Mouse (Mus musculus) hindbrain, embryonic 14.5 days (tissue): ENCODE results near the gene Nabp1. TPM values are rescaled to one million over a fixed set of nuclear protein-coding genes. Genes with fewer than 3 reads are reported as not detected.
A peak's percentile ranks its signal among the peaks of the same experiment; 100 is the strongest.

Source experiments
- ATAC-seq: fragments of 200-750 bp; cut with Nextera tagmentation; 2 replicates; pipeline ENCODE4 v1.8.0; 2017; ENCODE audit warnings: moderate number of reproducible peaks, mild to moderate bottlenecking, moderate TSS enrichment, moderate library complexity; ENCODE audit not compliant: low FRiP score
- DNase-seq: peaks from one replicate; pipeline ENCODE4 v3.0.0-alpha.2; 2015; ENCODE audit warnings: low spot score
- H3K27ac ChIP-seq: fragments of 300-500 bp; sonication (generic); 2 replicates; pipeline ENCODE4 v1.5.1; 2014; ENCODE audit warnings: mild to moderate bottlenecking, moderate library complexity
- H3K27me3 ChIP-seq: fragments of 300-500 bp; sonication (generic); 2 replicates; pipeline ENCODE4 v1.6.1; 2014; ENCODE audit warnings: mild to moderate bottlenecking, low read length, mixed read lengths; ENCODE audit not compliant: control insufficient read depth, insufficient read depth
- H3K36me3 ChIP-seq: fragments of 300-500 bp; sonication (generic); replicated peaks from 2 replicates; pipeline ENCODE4 v1.6.1; 2014; ENCODE audit not compliant: control insufficient read depth, insufficient read depth
- H3K4me1 ChIP-seq: fragments of 300-500 bp; sonication (generic); replicated peaks from 2 replicates; pipeline ENCODE4 v1.6.1; 2014; ENCODE audit warnings: antibody characterized with exemption, low read length, mixed read lengths; ENCODE audit not compliant: control insufficient read depth, insufficient read depth
- H3K4me2 ChIP-seq: fragments of 300-500 bp; sonication (generic); replicated peaks from 2 replicates; pipeline ENCODE4 v1.6.1; 2014; ENCODE audit warnings: mild to moderate bottlenecking, moderate library complexity
- H3K4me3 ChIP-seq: fragments of 300-500 bp; sonication (generic); replicated peaks from 2 replicates; pipeline ENCODE4 v1.5.1; 2014; ENCODE audit warnings: mild to moderate bottlenecking, low read length
- H3K9ac ChIP-seq: fragments of 300-500 bp; sonication (generic); 2 replicates; pipeline ENCODE4 v1.6.1; 2014
- H3K9me3 ChIP-seq: fragments of 300-500 bp; sonication (generic); 2 replicates; pipeline ENCODE4 v1.6.1; 2016; ENCODE audit warnings: low read length; ENCODE audit not compliant: control insufficient read depth
- WGBS: fragments of 180-500 bp; shearing (Covaris S2); extraction: QIAGEN DNeasy Blood & Tissue Kit; methylation state at CpG from one replicate; pipeline ENCODE4 v1.1.7; 2014; 5-methylcytosine and 5-hydroxymethylcytosine counted together
- polyA plus RNA-seq: library from polyadenylated mRNA; unstranded; fragments of >200 nt; fragmentation: Nextera tagmentation; extraction: Ambion mirVana; gene quantifications from 2 replicates; pipeline ENCODE4 v1.2.1, GENCODE M21; 2014

The Nabp1 gene
- polyA plus RNA-seq, 1 experiment from 2014 or later, result 9.0 TPM

DNA sequence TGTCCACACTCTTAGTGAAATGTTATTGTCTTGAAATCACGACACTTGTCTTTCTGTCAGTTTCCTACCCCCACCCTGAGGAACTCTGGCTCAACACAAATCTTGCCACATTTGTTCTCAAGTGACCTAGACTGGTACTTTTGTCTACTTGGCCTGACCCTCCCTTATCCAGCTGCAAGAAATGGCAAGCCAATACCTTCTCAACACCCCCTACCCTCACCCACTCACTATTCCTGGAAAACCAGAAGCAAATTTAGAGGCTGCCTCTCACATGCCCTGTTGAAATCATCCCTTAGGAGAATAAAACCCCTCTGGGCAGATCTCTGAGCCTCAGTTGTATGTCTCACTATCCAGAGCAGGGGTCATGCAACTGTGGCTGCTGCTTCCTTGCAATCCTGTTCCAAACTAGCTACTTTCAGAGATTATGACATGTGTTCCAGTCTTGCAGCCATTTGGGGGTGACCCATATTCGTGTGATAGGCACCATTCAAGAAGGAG, 20.4 kb upstream of the Nabp1 start:
- ATAC-seq (no peak), DNase-seq (no peak)
- Histone ChIP-seq H3K27me3 (no peaks in the 10 kb centered on the region), H3K4me3 (no peak overlapping the region), H3K4me2 (no peak overlapping the region), H3K4me1 (no peaks in the 10 kb centered on the region), H3K27ac (no peak overlapping the region), H3K36me3 (no peaks in the 10 kb centered on the region), H3K9ac (no peak overlapping the region), H3K9me3 (no peaks in the 10 kb centered on the region)
- WGBS, result 69% methylated on average over 2 of the region's 2 CpGs

DNA sequence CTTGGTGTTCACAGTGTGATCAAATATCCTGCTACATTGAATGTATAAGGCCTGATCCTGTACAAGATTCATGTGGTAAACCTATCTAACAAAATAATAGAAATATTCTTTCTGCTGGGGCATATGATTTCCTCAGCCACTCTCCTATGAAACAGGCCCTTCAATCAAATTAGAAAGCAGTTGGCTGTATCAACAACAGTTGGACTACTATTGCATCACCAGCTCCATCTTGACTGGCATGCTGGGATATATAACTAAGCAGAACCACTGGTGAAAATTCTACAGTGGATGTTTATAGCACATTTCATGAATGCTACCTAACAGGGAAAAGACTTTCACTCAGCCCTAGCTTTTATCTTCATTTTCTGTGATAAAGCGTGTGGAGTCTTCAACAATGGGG, 17.9 kb upstream of the Nabp1 start:
- H3K4me3 ChIP-seq, result no peak overlapping the region
- H3K4me1 ChIP-seq, result no peaks in the 10 kb centered on the region
- no peaks in the 10 kb centered on the region for H3K27me3 ChIP-seq
- H3K4me2 ChIP-seq, result no peak overlapping the region
- no peak overlapping the region for H3K9ac ChIP-seq
- ATAC-seq (no peak), DNase-seq (no peak)
- H3K9me3 ChIP-seq, result no peaks in the 10 kb centered on the region
- WGBS, result 97% methylated on average over 1 of the region's 1 CpGs
- no peaks in the 10 kb centered on the region for H3K36me3 ChIP-seq
- H3K27ac ChIP-seq, result no peak overlapping the region

DNA sequence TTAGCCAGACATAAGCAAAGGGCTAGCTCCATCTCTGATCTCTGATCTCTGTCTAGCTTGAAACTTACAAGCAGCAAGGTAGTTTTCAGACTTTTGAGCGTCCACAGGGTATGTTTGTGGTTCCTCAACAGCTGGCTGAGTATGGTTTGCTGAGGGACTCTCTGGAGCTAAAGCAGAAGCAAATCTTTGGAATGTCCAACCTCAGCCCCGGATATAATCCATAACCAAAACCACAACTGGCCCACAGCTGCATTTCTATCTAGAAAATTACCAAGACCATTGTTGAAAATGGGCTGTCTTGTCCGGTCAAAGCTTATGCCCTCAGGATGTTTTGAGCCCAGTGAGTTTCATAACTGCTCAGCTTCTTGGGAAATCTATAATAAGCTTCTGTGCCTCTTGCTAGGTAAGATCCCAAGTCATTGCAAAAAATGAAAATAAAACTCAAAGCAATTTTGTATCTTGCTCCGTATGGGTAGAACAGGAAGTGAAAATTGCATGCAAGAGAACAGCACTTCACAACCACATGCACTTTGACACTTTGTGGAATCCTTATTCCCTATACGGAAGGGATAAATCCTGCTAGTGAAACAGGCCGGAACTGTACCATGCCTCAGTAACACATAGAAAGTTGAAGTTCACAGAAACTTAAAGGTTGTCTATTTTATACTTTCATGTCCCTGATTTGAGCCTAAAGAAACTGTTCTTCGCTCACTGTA, 15.5 kb upstream of the Nabp1 start:
- DNase-seq, result no peak
- Histone ChIP-seq H3K9ac (no peak overlapping the region), H3K4me1 (no peaks in the 10 kb centered on the region), H3K4me2 (no peak overlapping the region), H3K4me3 (no peak overlapping the region), H3K9me3 (no peaks in the 10 kb centered on the region), H3K27me3 (no peaks in the 10 kb centered on the region), H3K36me3 (no peaks in the 10 kb centered on the region), H3K27ac (no peak overlapping the region)
- no peak for ATAC-seq
- 89% methylated on average over 7 of the region's 7 CpGs for WGBS

DNA sequence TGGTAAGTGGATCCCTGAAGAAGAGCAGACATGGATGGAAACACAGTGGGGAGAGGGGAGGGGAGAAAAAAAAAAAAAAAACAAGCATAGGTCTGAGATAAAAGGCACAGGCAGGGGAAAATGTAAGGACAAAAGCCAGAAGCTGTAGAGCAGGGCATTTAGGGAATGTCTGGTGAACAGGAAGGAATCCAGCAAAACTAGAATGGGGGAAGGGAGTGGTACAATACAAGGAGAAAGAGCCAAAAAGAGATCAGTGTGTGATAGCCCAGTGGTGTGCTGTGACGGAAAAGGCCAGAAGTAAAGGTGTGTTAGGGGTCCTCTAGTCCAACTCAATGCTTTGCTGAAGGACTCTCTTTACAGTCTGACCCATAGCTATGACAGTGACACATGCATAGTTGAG, 8.1 kb upstream of the Nabp1 start:
- no peak overlapping the region for H3K9ac ChIP-seq
- WGBS, result 90% methylated on average over 1 of the region's 1 CpGs
- ATAC-seq, result no peak

DNA sequence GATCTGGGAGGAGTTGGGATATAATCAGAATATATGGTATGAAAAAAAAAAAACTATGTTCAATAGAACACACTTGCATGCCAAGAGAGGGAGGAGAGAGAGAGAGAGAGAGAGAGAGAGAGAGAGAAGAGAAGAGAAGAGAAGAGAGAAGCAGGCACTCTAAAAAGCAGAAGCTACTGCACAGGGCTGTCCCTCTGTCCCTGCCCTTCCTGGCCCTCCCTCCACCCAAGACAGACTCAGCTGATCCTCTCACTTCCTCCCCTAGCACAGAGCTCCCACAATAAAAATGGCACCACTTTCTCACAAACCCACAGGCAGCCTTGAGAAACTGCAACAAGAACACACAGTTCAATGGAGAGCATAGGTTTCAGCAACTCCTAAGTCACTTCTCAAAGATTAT, 2.2 kb upstream of the Nabp1 start:
- Histone ChIP-seq H3K4me1 (no peaks in the 10 kb centered on the region), H3K27ac (no peak overlapping the region), H3K4me2 (no peak overlapping the region), H3K9ac (no peak overlapping the region), H3K36me3 (no peaks in the 10 kb centered on the region), H3K9me3 (no peaks in the 10 kb centered on the region), H3K4me3 (no peak overlapping the region), H3K27me3 (no peaks in the 10 kb centered on the region)
- no peak for DNase-seq
- ATAC-seq, result no peak

More for the DNA sequence above, 8.1 kb upstream of the Nabp1 start:
- no peak overlapping the region for H3K4me2 ChIP-seq
- no peaks in the 10 kb centered on the region for H3K9me3 ChIP-seq
- H3K36me3 ChIP-seq, result no peaks in the 10 kb centered on the region
- no peaks in the 10 kb centered on the region for H3K27me3 ChIP-seq
- no peak overlapping the region for H3K27ac ChIP-seq
- no peak overlapping the region for H3K4me3 ChIP-seq
- DNase-seq, result no peak
- no peaks in the 10 kb centered on the region for H3K4me1 ChIP-seq

DNA sequence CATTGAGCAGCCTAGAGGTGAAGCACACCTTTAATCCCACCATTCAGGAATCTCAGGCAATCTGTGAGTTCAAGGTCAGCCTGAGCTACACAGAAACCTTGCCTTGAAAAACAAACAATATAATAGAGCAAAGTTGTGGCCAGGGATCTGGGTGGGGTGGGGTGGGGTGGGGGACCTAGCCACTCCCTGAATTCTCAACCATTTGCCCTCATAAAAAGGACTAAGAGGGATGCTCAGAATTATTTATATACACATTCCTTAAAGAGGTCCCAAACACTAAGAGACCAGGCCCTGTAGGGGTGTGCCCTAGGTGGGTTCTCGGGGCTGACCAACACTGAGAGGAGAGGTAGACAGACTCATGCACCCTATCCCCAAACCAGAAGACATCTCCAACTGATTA, 1.5 kb upstream of the Nabp1 start:
- Histone ChIP-seq H3K27ac (no peak overlapping the region), H3K4me2 (no peak overlapping the region), H3K9me3 (no peaks in the 10 kb centered on the region), H3K4me1 (no peaks in the 10 kb centered on the region), H3K36me3 (no peaks in the 10 kb centered on the region), H3K4me3 (no peak overlapping the region), H3K9ac (no peak overlapping the region), H3K27me3 (no peaks in the 10 kb centered on the region)
- 90% methylated on average over 1 of the region's 1 CpGs for WGBS
- ATAC-seq, result no peak
- DNase-seq, result no peak

DNA sequence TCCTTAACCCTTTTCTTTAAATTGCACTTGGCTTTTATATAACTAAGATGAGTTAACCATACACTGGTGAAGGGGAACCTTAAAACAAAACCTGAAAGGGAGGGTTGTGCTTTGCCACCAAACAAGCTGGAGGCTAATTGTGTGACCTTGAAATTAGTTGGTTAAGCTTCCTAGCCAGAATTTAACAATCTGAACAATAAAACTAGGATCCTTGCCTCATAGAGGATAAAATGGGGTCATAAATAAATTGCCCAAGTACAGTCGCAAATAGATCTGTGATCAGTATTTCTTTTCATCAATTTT, 753 bp upstream of the Nabp1 start:
- Histone ChIP-seq H3K9ac (peak overlapping the region; percentile 65), H3K4me3 (peak overlapping the region; percentile 48), H3K36me3 (no peaks in the 10 kb centered on the region), H3K27me3 (no peaks in the 10 kb centered on the region), H3K27ac (no peak overlapping the region; the same call in 1 of the 2 replicates), H3K4me2 (peak overlapping the region; percentile 90), H3K4me1 (no peaks in the 10 kb centered on the region), H3K9me3 (no peaks in the 10 kb centered on the region)
- WGBS, result 84% methylated on average over 1 of the region's 1 CpGs
- DNase-seq, result no peak
- no peak for ATAC-seq

DNA sequence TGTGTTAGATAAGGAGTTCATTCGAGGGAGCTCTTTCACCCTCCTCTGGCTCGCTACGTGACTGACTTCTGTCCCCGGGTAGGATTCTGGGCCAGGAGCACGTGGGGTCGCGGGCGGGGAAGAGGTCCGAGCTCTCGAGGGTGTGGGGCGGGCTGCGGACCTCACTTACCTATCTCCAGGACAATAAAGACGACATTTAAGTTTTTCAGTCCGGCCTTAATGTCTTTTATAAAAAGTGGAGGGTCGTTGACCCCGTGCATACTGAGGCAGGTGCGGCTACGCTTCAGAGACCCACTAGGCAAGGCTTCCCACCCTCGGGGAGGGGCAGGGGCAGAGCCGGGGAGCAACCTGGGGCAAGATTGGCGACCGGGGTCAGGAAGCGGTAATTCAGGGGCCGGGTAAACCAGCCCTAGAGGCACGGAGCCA, 556 bp downstream of the Nabp1 start:
- Histone ChIP-seq H3K9ac (peak overlapping the region; percentile 63), H3K4me3 (peak overlapping the region; percentile 48), H3K27me3 (no peaks in the 10 kb centered on the region), H3K27ac (no peak overlapping the region), H3K9me3 (no peaks in the 10 kb centered on the region), H3K36me3 (no peaks in the 10 kb centered on the region), H3K4me1 (no peaks in the 10 kb centered on the region), H3K4me2 (peak overlapping the region; percentile 90)
- DNase-seq, result no peak
- under 1% methylated on average over 25 of the region's 25 CpGs for WGBS
- ATAC-seq, result peak; percentile 38

DNA sequence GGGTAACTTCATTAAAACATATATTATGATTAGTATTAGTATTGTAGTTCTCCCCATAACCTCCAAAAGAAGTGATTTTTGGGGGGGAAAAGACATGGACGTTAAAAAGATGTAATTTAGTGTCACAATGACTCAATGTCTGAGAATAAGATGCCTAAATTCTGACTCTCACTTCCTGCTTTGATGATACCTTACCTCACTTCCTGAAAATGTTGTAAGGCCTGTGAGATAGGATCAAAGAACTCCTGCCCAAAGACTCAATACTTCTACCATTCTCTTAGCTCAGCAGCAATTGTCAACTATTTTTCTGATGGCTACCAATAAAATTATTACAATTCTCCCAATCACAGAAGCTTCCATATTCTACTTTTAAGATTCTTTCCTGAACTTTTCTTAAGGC, 1.8 kb downstream of the Nabp1 start:
- no peak for DNase-seq
- Histone ChIP-seq H3K4me2 (no peak overlapping the region), H3K9me3 (no peaks in the 10 kb centered on the region), H3K36me3 (no peaks in the 10 kb centered on the region), H3K4me1 (no peaks in the 10 kb centered on the region), H3K9ac (no peak overlapping the region), H3K4me3 (no peak overlapping the region), H3K27ac (no peak overlapping the region), H3K27me3 (no peaks in the 10 kb centered on the region)
- 74% methylated on average over 1 of the region's 1 CpGs for WGBS
- no peak for ATAC-seq

DNA sequence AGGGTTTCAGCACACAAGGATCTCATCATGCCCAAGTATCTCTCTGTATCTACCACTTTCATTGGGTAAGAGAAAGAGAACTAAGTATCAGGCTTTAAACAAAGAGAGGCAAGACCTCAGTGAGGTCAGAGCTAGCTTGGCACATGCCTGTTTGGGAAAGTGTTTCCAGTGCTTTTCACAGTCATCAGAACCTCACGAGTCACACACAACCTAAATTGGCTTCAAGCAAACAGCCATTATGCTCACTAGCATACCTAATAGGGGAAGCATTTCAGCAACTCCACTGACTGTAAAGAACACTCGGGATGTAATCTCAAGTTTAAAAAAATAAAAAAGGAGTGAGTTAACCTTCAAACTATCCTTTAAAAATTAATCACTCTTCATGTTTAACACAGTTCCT, 10.1 kb downstream of the Nabp1 start:
- no peaks in the 10 kb centered on the region for H3K4me1 ChIP-seq
- H3K27ac ChIP-seq, result no peak overlapping the region
- no peaks in the 10 kb centered on the region for H3K9me3 ChIP-seq
- no peak overlapping the region for H3K4me3 ChIP-seq
- no peaks in the 10 kb centered on the region; the same call in 1 of the 2 replicates for H3K36me3 ChIP-seq
- no peak overlapping the region for H3K9ac ChIP-seq
- H3K4me2 ChIP-seq, result no peak overlapping the region
- no peaks in the 10 kb centered on the region for H3K27me3 ChIP-seq
- WGBS, result 70% methylated on average over 2 of the region's 2 CpGs
- DNase-seq (no peak), ATAC-seq (no peak)
